Mouse (Mus musculus) kidney, adult 2 months (tissue): ENCODE measurements around the gene Clk2.

Experiments used
- CTCF ChIP-seq: fragments of 200-500 bp; conservative IDR thresholded peaks from 2 replicates; pipeline ENCODE4 v1.5.1; 2011; ENCODE audit warnings: low read depth, mild to moderate bottlenecking, control low read depth, low read length, moderate library complexity, mixed read lengths; ENCODE audit not compliant: insufficient read depth, insufficient read length
- POLR2A ChIP-seq: fragments of 200-500 bp; IDR thresholded peaks from one replicate; pipeline ENCODE4 v1.6.1; 2011; ENCODE audit warnings: low read depth, low read length, control low read depth

- TF ChIP-seq POLR2A: no peak
- no peak for TF ChIP-seq CTCF
Observed at GRCm38 (mm10) chr3:89226361-89226760, 61.8 kb downstream of the Clk2 start.
